10 mouse cellular contexts compared by ENCODE assay signal in the genomic region with DNA sequence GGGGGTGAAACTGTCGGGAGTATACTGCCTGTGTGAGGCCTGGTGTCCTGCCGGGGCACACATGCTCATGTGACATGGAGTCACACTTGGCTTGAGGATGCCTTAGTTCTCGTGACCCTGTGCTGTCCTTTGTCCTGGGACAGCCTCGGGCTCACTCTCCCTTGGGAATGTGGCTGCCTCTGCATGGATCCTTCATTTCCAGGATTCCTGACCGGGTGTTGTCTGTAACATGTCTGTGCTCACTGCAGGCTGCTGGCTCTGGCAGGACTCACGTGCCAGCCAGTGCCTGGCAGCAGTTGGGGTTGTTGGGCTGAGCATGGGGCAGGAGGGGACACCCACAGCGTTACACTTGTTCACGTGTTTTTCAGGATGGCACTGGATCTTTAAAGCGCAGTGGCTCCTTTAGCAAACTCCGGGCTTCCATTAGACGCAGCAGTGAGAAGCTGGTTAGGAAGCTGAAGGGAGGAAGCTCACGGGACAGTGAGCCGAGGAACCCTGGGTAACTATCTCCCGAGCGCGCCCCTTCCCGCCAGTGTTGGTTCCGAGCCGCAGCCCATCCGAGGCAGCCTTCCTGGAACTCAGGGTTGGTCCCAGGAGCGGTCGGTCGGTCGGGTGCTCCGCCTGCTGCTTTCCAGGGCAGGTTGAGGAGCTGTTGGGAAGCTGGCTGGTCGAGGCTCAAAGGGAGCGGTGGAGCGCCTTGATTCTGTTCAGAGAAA. TPM values are rescaled to one million over a fixed set of nuclear protein-coding genes. Genes with fewer than 3 reads are reported as not detected.
DNase-seq lines count a peak whose midpoint lies in the region; ATAC-seq lines count a peak whose summit lies in the region.
"Had no signal": no experiment of that assay in that cellular context is flagged by ENCODE, and none has a peak within 500 bp of the region (broad histone marks: within the 10 kb centered on the region; RNA-seq: fewer than 3 reads in every experiment).

No protein-coding gene starts in this region.

- no peak for ATAC-seq in activated CD4-positive, CD25-positive, alpha-beta regulatory T cell, adult 4 months
- ATAC-seq: liver, embryonic 12.5 days had no signal

- DNase-seq in adrenal gland, postnatal 10 days: peak; percentile 54
- DNase-seq in adrenal gland, adult 18-20 months (ENCODE audit: low spot score in 2 of 2): no peak
- DNase-seq in layer of hippocampus, adult 9-11 months: peak; percentile 78
- DNase-seq in layer of hippocampus, adult 18-20 months (ENCODE audit: low spot score in 2 of 2): no peak
- DNase-seq in cerebellum, postnatal 25 days: peak; percentile 76 to 79
- DNase-seq in kidney, postnatal 25 days: peak; percentile 65 to 85
- no peak for DNase-seq in right cerebral cortex, adult 18-20 months
- DNase-seq: thymus, postnatal 36 days had no signal

RNA-seq across cellular contexts. Expression of a gene that starts 18.3 kb away (rescaled TPM):
- total RNA-seq in adrenal gland, postnatal 10 days (2021): 10 to 100 TPM; 21.4 to 25.7 TPM
- total RNA-seq in adrenal gland, adult 18-20 months (2021): 10 to 100 TPM; 13.0 to 13.7 TPM
- total RNA-seq in layer of hippocampus, adult 18-20 months (2021): 1 to 10 TPM; 4.0 to 6.0 TPM
- polyA plus RNA-seq in activated CD4-positive, CD25-positive, alpha-beta regulatory T cell, adult 4 months (2017; shearing (Covaris generic)): 1 to 10 TPM; 4.0 to 5.6 TPM

RNA-seq across cellular contexts. Expression of a gene that starts 18.6 kb away (rescaled TPM):
- total RNA-seq in adrenal gland, postnatal 10 days (2021): 10 to 100 TPM; 80.6 to 96.3 TPM
- 100 to 1,000 TPM in 1 of 2 experiments, 10 to 100 TPM in 1; 84.6 to 101 TPM for total RNA-seq in adrenal gland, adult 18-20 months (2021)
- total RNA-seq in layer of hippocampus, adult 18-20 months (2021): 10 to 100 TPM; 23.4 to 23.8 TPM
- polyA plus RNA-seq in activated CD4-positive, CD25-positive, alpha-beta regulatory T cell, adult 4 months (2017; shearing (Covaris generic)): 1 to 10 TPM; 3.4 to 3.5 TPM

RNA-seq across cellular contexts. Expression of a gene that starts 36.7 kb away (rescaled TPM):
- 100 to 1,000 TPM in 1 of 2 experiments, 10 to 100 TPM in 1; 94.0 to 133 TPM for total RNA-seq in adrenal gland, postnatal 10 days (2021)
- total RNA-seq in adrenal gland, adult 18-20 months (2021): 100 to 1,000 TPM in 1 of 2 experiments, 10 to 100 TPM in 1; 93.1 to 126 TPM
- 100 to 1,000 TPM; 682 to 695 TPM for total RNA-seq in layer of hippocampus, adult 18-20 months (2021)
- 10 to 100 TPM; 14.7 to 17.6 TPM for polyA plus RNA-seq in activated CD4-positive, CD25-positive, alpha-beta regulatory T cell, adult 4 months (2017; shearing (Covaris generic))

Comparison
In these comparisons a context has a peak if more than half of its experiments do, and no peak if none do; other contexts are left out.
1. DNase-seq: peak in adrenal gland, postnatal 10 days (single experiment), layer of hippocampus, adult 9-11 months (single experiment), cerebellum, postnatal 25 days (2 of 2) and kidney, postnatal 25 days (2 of 2); none in adrenal gland, adult 18-20 months (0 of 2), layer of hippocampus, adult 18-20 months (0 of 2) and right cerebral cortex, adult 18-20 months (single experiment).
2. RNA of a gene that starts 36.7 kb away (total RNA-seq): 682 to 695 TPM in layer of hippocampus, adult 18-20 months; 94.0 to 133 TPM in adrenal gland, postnatal 10 days and 93.1 to 126 TPM in adrenal gland, adult 18-20 months; every median in the first group is over 4 times any median in the second.